ENCODE assay signal across 28 mouse cellular contexts in genomic region chr12:39604723-39605122, GRCm38 (mm10).
"Had no signal": no experiment of that assay in that cellular context is flagged by ENCODE, and none has a peak within 500 bp of the region (broad histone marks: within the 10 kb centered on the region; RNA-seq: fewer than 3 reads in every experiment).

No protein-coding gene starts in this region.

- H3K9me3 ChIP-seq: heart, embryonic 13.5 days; heart, embryonic 15.5 days; hindbrain, embryonic 13.5 days; hindbrain, embryonic 15.5 days; kidney, embryonic 15.5 days; limb, embryonic 10.5 days; limb, embryonic 12.5 days; liver, embryonic 13.5 days; liver, embryonic 15.5 days had no signal

- DNase-seq: gastrocnemius, postnatal 14 days; gastrocnemius, postnatal 36 days; heart, adult 11 months; heart, adult 2 months; heart, postnatal 14 days; heart, postnatal 36 days; kidney, adult 11 months; kidney, adult 2 months; kidney, adult 9 months; kidney, postnatal 14 days; kidney, postnatal 36 days; layer of hippocampus, adult 9-11 months; liver; liver, embryonic 13.5 days had no signal

- H3K4me3 ChIP-seq: heart, adult 2 months; heart, embryonic 13.5 days; heart, embryonic 15.5 days; hindbrain, embryonic 13.5 days; hindbrain, embryonic 15.5 days; kidney, embryonic 15.5 days; left cerebral cortex, adult 2 months; limb, embryonic 10.5 days; limb, embryonic 12.5 days; liver, embryonic 13.5 days; liver, embryonic 15.5 days had no signal

- H3K27me3 ChIP-seq: heart, embryonic 13.5 days; heart, embryonic 15.5 days; hindbrain, embryonic 13.5 days; hindbrain, embryonic 15.5 days; kidney, embryonic 15.5 days; limb, embryonic 12.5 days; liver, embryonic 13.5 days; liver, embryonic 15.5 days had no signal

- ATAC-seq: hindbrain, postnatal 0 days; intestine, embryonic 16.5 days had no signal

- H3K4me2 ChIP-seq: heart, embryonic 11.5 days; heart, embryonic 13.5 days; heart, embryonic 15.5 days; hindbrain, embryonic 13.5 days; hindbrain, embryonic 15.5 days; kidney, embryonic 15.5 days; limb, embryonic 12.5 days; liver, embryonic 11.5 days; liver, embryonic 13.5 days; liver, embryonic 15.5 days had no signal

- H3K4me1 ChIP-seq: heart, embryonic 13.5 days; heart, embryonic 15.5 days; hindbrain, embryonic 13.5 days; hindbrain, embryonic 15.5 days; kidney, embryonic 15.5 days; limb, embryonic 10.5 days; limb, embryonic 12.5 days; liver, embryonic 13.5 days; liver, embryonic 15.5 days had no signal

- H3K9ac ChIP-seq: heart, embryonic 13.5 days; heart, embryonic 15.5 days; hindbrain, embryonic 13.5 days; hindbrain, embryonic 15.5 days; kidney, embryonic 15.5 days; limb, embryonic 12.5 days; liver, embryonic 13.5 days; liver, embryonic 15.5 days had no signal

- H3K36me3 ChIP-seq: heart, embryonic 13.5 days; heart, embryonic 15.5 days; hindbrain, embryonic 13.5 days; hindbrain, embryonic 15.5 days; kidney, embryonic 15.5 days; limb, embryonic 10.5 days; limb, embryonic 12.5 days; liver, embryonic 13.5 days; liver, embryonic 15.5 days had no signal

- H3K27ac ChIP-seq: heart, adult 2 months; heart, embryonic 13.5 days; heart, embryonic 15.5 days; hindbrain, embryonic 13.5 days; hindbrain, embryonic 15.5 days; hindbrain, postnatal 0 days; kidney, embryonic 15.5 days; kidney, postnatal 0 days; left cerebral cortex, adult 2 months; limb, embryonic 10.5 days; limb, embryonic 12.5 days; liver, embryonic 13.5 days; liver, embryonic 15.5 days had no signal
